Comparison of ENCODE assay signal across 26 mouse cellular contexts in genomic region chr8:91463757-91464156, GRCm38 (mm10).
DNase-seq lines count a peak whose midpoint lies in the region; ATAC-seq and TF ChIP-seq lines count a peak whose summit lies in the region.
"Had no signal": no experiment of that assay in that cellular context is flagged by ENCODE, and none has a peak within 500 bp of the region (broad histone marks: within the 10 kb centered on the region; RNA-seq: fewer than 3 reads in every experiment).

No protein-coding gene starts in this region.

- H3K9me3 ChIP-seq in midbrain, embryonic 11.5 days (ENCODE audit: control insufficient read depth, low read length): no peaks in the 10 kb centered on the region
- H3K9me3 ChIP-seq in midbrain, embryonic 16.5 days (replicated peaks; ENCODE audit: control insufficient read depth, low read length, poor library complexity, severe bottlenecking): no peaks in the 10 kb centered on the region
- H3K9me3 ChIP-seq: embryonic facial prominence, embryonic 13.5 days; embryonic facial prominence, embryonic 15.5 days; forebrain, embryonic 13.5 days; forebrain, embryonic 15.5 days; G1E had no signal

- WGBS in midbrain, embryonic 11.5 days: 81% methylated on average over 2 of the region's 2 CpGs
- WGBS in midbrain, embryonic 16.5 days: 56% methylated on average over 2 of the region's 2 CpGs

- peak; percentile 54 for DNase-seq in midbrain, embryonic 11.5 days (ENCODE audit: low spot score, missing footprints)
- peak; percentile 64 for DNase-seq in Muller cell, postnatal 12 days (ENCODE audit: inconsistent ontology term)
- peak; percentile 27 for DNase-seq in brain, embryonic 14.5 days (ENCODE audit: low read depth)
- DNase-seq in retina, postnatal 1 day: peak; percentile 67
- DNase-seq in ovary, postnatal 36 days (ENCODE audit: low spot score): no peak
- DNase-seq: adrenal gland, adult 8-10 months; adrenal gland, postnatal 14 days; adrenal gland, postnatal 36 days; B cell, adult 2 months; cerebellum, adult 11-12 months; cerebellum, adult 2 months; cerebellum, adult 9-10 months; cerebellum, postnatal 10 days; cerebellum, postnatal 25 days; embryo, embryonic 11 days; forebrain, postnatal 0 days had no signal

- no peak overlapping the region for H3K27ac ChIP-seq in midbrain, embryonic 11.5 days (ENCODE audit: low read depth, low read length)
- H3K27ac ChIP-seq in midbrain, embryonic 16.5 days (ENCODE audit: low read length): no peak overlapping the region
- H3K27ac ChIP-seq: embryonic facial prominence, embryonic 13.5 days; embryonic facial prominence, embryonic 15.5 days; forebrain, embryonic 13.5 days; forebrain, embryonic 15.5 days had no signal

- TF ChIP-seq POLR2A in brain, embryonic 14.5 days (IDR thresholded peaks at IDR 0.05; ENCODE audit: borderline replicate concordance, extremely low read depth, insufficient read depth, insufficient read length, poor library complexity, severe bottlenecking): no peak

- H3K36me3 ChIP-seq in midbrain, embryonic 11.5 days (ENCODE audit: control insufficient read depth, insufficient read depth, low read length): no peaks in the 10 kb centered on the region
- no peaks in the 10 kb centered on the region for H3K36me3 ChIP-seq in midbrain, embryonic 16.5 days (ENCODE audit: control insufficient read depth, insufficient read depth, low read length)
- H3K36me3 ChIP-seq: forebrain, embryonic 15.5 days had no signal

- TF ChIP-seq CTCF in brain, embryonic 14.5 days (IDR thresholded peaks at IDR 0.05; ENCODE audit: borderline replicate concordance, extremely low read depth, insufficient read depth, insufficient read length): no peak

- H3K4me2 ChIP-seq in midbrain, embryonic 11.5 days: no peak overlapping the region
- no peak overlapping the region for H3K4me2 ChIP-seq in midbrain, embryonic 16.5 days (ENCODE audit: low read length)
- H3K4me2 ChIP-seq: embryonic facial prominence, embryonic 13.5 days; embryonic facial prominence, embryonic 15.5 days; forebrain, embryonic 13.5 days; forebrain, embryonic 15.5 days had no signal

- H3K9ac ChIP-seq in midbrain, embryonic 11.5 days (ENCODE audit: low read length): no peak overlapping the region
- H3K9ac ChIP-seq in midbrain, embryonic 16.5 days (ENCODE audit: low read depth, low read length): no peak overlapping the region
- H3K9ac ChIP-seq: embryonic facial prominence, embryonic 13.5 days; embryonic facial prominence, embryonic 15.5 days; forebrain, embryonic 13.5 days; forebrain, embryonic 15.5 days; forebrain, postnatal 0 days had no signal

- no peak for ATAC-seq in midbrain, embryonic 11.5 days (ENCODE audit: low FRiP score)
- no peak for ATAC-seq in midbrain, embryonic 16.5 days
- ATAC-seq in cerebellum, adult (ENCODE audit: insufficient number of reproducible peaks, low FRiP score, low TSS enrichment): no peak
- ATAC-seq: activated CD4-positive, CD25-positive, alpha-beta regulatory T cell, adult 4 months; CD4-positive, CD25-positive, alpha-beta regulatory T cell, adult 4 months; forebrain, embryonic 13.5 days; forebrain, embryonic 15.5 days; forebrain, postnatal 0 days had no signal

- H3K4me3 ChIP-seq in midbrain, embryonic 11.5 days (ENCODE audit: low read depth, low read length): no peak overlapping the region
- no peak overlapping the region for H3K4me3 ChIP-seq in midbrain, embryonic 16.5 days (ENCODE audit: low read depth, low read length)
- H3K4me3 ChIP-seq: embryonic facial prominence, embryonic 13.5 days; embryonic facial prominence, embryonic 15.5 days; forebrain, embryonic 13.5 days; forebrain, embryonic 15.5 days had no signal

- no peaks in the 10 kb centered on the region for H3K27me3 ChIP-seq in midbrain, embryonic 11.5 days (ENCODE audit: control insufficient read depth, insufficient read depth, low read length)
- H3K27me3 ChIP-seq in midbrain, embryonic 16.5 days (ENCODE audit: control insufficient read depth, insufficient read depth, low read depth, low read length): no peaks in the 10 kb centered on the region
- H3K27me3 ChIP-seq: CH12.LX; embryonic facial prominence, embryonic 13.5 days; embryonic facial prominence, embryonic 15.5 days; forebrain, embryonic 13.5 days; forebrain, embryonic 15.5 days had no signal

- no peaks in the 10 kb centered on the region for H3K4me1 ChIP-seq in midbrain, embryonic 11.5 days (ENCODE audit: control insufficient read depth, insufficient read depth, low read length)
- H3K4me1 ChIP-seq in midbrain, embryonic 16.5 days (ENCODE audit: control insufficient read depth, insufficient read depth, low read length): no peaks in the 10 kb centered on the region
- H3K4me1 ChIP-seq: embryonic facial prominence, embryonic 13.5 days; embryonic facial prominence, embryonic 15.5 days; forebrain, embryonic 13.5 days; forebrain, embryonic 15.5 days had no signal
